Mouse (Mus musculus) liver, embryonic 14.5 days (tissue): ENCODE data around the gene Ankrd37. TPM values are rescaled to one million over a fixed set of nuclear protein-coding genes. Genes with fewer than 3 reads are reported as not detected.

Experiments used
- ATAC-seq: fragments of 200-750 bp; cut with Nextera tagmentation; 2 replicates; pipeline ENCODE4 v1.8.0; 2017; ENCODE audit warnings: moderate number of reproducible peaks, mild to moderate bottlenecking, moderate library complexity; ENCODE audit not compliant: insufficient read depth
- DNase-seq, 3 experiments: peaks; one replicate each; pipeline ENCODE4 v3.0.0-alpha.2; 2012 to 2013; ENCODE audit warnings: low read depth in 3 of 3, low spot score in 3 of 3
- H3K27ac ChIP-seq: fragments of 300-500 bp; sonication (generic); 2 replicates; pipeline ENCODE4 v1.5.1; 2014; ENCODE audit warnings: moderate library complexity, mild to moderate bottlenecking, control low read depth, inconsistent platforms
- H3K27me3 ChIP-seq: fragments of 300-500 bp; sonication (generic); 2 replicates; pipeline ENCODE4 v1.6.1; 2014; ENCODE audit warnings: mild to moderate bottlenecking, low read length, moderate library complexity; ENCODE audit not compliant: control insufficient read depth, insufficient read depth
- H3K36me3 ChIP-seq: fragments of 300-500 bp; sonication (generic); replicated peaks from 2 replicates; pipeline ENCODE4 v1.6.1; 2014; ENCODE audit warnings: low read depth; ENCODE audit not compliant: control insufficient read depth, insufficient read depth
- H3K4me1 ChIP-seq, 2 experiments: fragments of 200-500 bp in 1 of 2; fragments of 300-500 bp in 1 of 2; sonication (generic) in 1 of 2; replicated peaks; 2 replicates each; pipeline ENCODE4 v1.6.1; 2012 to 2014; ENCODE audit warnings: antibody characterized with exemption in 1 of 2, inconsistent platforms in 1 of 2, low read length in 1 of 2; ENCODE audit not compliant: control insufficient read depth in 2 of 2, insufficient read depth in 2 of 2
- H3K4me2 ChIP-seq: fragments of 300-500 bp; sonication (generic); 2 replicates; pipeline ENCODE4 v1.6.1; 2014; ENCODE audit warnings: low read depth, mild to moderate bottlenecking, control low read depth, moderate library complexity
- H3K4me3 ChIP-seq, 2 experiments: fragments of 200-500 bp in 1 of 2; fragments of 300-500 bp in 1 of 2; sonication (generic) in 1 of 2; 2 replicates each; pipeline ENCODE4 v1.5.1; 2012 to 2014; ENCODE audit warnings: low read depth in 2 of 2, low read length in 2 of 2, mild to moderate bottlenecking in 2 of 2, control low read depth in 1 of 2, inconsistent platforms in 1 of 2, moderate library complexity in 1 of 2; ENCODE audit not compliant: insufficient read depth in 1 of 2
- H3K9ac ChIP-seq: fragments of 300-500 bp; sonication (generic); replicated peaks from 2 replicates; pipeline ENCODE4 v1.6.1; 2014; ENCODE audit warnings: mild to moderate bottlenecking, control low read depth, moderate library complexity
- H3K9me3 ChIP-seq: fragments of 300-500 bp; sonication (generic); 2 replicates; pipeline ENCODE4 v1.6.1; 2016; ENCODE audit warnings: low read length, mixed read lengths; ENCODE audit not compliant: control insufficient read depth
- CTCF ChIP-seq: IDR thresholded peaks from 2 replicates; pipeline ENCODE4 v1.5.1; 2016; ENCODE audit warnings: antibody characterized with exemption, low read depth, control low read depth
- EP300 ChIP-seq: IDR thresholded peaks from 2 replicates; pipeline ENCODE4 v1.6.1; 2016; ENCODE audit warnings: antibody characterized with exemption, low read depth
- WGBS: fragments of 180-500 bp; shearing (Covaris S2); extraction: QIAGEN DNeasy Blood & Tissue Kit; methylation state at CpG from one replicate; pipeline ENCODE4 v1.1.7; 2014; ENCODE audit not compliant: insufficient replicate concordance; 5-methylcytosine and 5-hydroxymethylcytosine counted together
- polyA plus RNA-seq, 2 experiments: library from polyadenylated mRNA; depleted of rRNA in 1 of 2; stranded (reverse) in 1 of 2; unstranded in 1 of 2; fragments of >200 nt; fragmentation: Nextera tagmentation in 1 of 2; extraction: Ambion mirVana in 1 of 2; gene quantifications; 2 replicates each; pipeline versions ENCODE4 v1.2.1 to v1.2.3; 2012 to 2014

Ankrd37 gene
- polyA plus RNA-seq, 2 experiments, result 2.0 to 3.1 TPM

DNA sequence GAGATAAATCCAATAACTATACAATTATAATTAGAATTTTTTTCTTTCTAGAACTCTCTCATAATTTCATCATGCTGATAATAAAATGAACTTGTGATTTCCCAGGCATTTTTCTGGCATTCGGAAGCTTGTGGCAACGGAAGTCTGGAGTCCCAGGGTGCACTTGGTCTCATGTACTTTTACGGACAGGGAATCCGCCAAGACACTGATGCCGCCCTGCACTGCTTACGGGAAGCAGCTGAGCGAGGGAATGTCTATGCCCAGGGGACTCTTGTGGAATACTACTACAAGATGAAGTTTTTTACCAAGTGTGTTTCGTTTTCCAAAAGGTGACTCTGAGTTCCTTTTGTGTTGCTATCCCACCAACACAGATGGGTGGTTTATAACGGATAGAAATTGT lies 17.3 kb upstream of the Ankrd37 start:
- Histone ChIP-seq H3K4me2 (no peak overlapping the region), H3K27ac (no peak overlapping the region), H3K9ac (no peak overlapping the region), H3K4me3 (no peak overlapping the region), H3K27me3 (no peaks in the 10 kb centered on the region), H3K36me3 (no peaks in the 10 kb centered on the region), H3K9me3 (no peaks in the 10 kb centered on the region), H3K4me1 (no peaks in the 10 kb centered on the region)
- no peak for TF ChIP-seq CTCF
- 84% methylated on average over 9 of the region's 9 CpGs for WGBS
- no peak for ATAC-seq
- no peak for DNase-seq

DNA sequence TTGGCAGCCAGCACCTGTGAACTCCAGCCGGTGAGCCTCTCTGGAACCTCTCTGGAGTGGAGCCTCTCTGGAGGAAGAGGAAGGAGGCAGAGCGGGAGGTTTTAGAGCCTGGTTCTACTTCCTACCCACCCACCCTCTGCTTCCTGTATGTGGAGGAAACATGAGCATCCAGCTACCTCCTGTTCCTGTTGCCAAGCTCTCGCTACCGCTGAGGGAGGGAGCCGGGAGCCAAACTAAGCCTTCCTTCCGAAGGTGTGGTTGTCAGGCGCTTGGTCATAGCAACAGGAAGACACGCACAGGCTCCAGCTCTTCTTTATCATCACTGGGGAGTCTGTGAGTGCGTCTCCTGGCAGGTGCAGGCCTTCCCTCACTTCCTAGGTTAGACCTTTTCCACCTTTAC lies 16.7 kb upstream of the Ankrd37 start:
- no peak overlapping the region for H3K4me2 ChIP-seq
- no peak overlapping the region for H3K4me3 ChIP-seq
- WGBS, result 64% methylated on average over 9 of the region's 9 CpGs
- no peaks in the 10 kb centered on the region for H3K36me3 ChIP-seq
- H3K9me3 ChIP-seq, result no peaks in the 10 kb centered on the region
- H3K27ac ChIP-seq, result no peak overlapping the region
- no peaks in the 10 kb centered on the region for H3K27me3 ChIP-seq
- H3K4me1 ChIP-seq, result no peaks in the 10 kb centered on the region
- DNase-seq, result no peak
- TF ChIP-seq EP300 (no peak), CTCF (no peak)
- no peak overlapping the region for H3K9ac ChIP-seq
- no peak for ATAC-seq

DNA sequence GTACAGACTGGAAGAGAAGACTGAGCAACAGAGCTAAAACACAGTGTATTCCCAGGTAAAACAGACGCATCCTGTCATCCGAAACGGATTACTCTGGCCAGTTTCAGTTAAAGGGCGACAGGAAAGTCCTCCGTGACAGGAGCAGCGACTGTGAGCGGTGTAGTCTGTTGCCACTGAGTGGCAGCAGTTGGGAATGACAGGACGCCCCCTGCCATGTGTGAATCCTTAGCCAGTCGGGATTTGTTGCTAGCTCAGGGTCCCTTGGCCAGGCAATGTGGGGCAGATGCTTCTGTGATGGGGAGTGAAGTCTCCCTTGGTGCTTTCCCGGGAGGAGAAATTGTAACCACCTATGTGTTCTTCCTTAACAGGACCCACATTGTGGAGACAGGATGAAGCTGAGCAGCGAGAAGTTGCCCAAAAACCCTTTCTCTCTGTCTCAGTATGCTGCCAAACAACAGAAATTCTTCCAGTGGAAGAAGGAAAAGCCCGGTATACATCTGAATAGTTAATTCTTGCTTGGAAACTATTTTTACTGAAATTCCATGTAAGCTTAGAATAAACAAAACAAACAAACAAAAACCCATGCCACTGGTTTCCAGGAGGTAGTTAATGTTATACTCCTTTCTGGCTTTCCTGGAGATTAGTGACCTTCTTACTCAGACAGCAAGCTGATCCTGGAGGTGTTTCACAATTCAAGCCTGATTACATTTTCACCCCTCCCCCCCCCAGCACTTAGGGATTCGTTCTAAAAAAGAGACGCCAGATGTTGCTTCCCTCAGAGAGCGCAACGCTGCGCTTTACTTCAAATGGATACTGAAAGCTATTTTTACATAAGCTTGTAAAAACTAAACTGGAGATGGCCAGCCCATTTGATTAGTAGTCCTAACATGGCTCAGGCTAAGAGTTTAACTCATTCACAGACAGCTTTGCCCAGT lies 5.5 kb upstream of the Ankrd37 start:
- 30% methylated on average over 17 of the region's 17 CpGs for WGBS
- Histone ChIP-seq H3K4me1 (peaks cover 0 to 5% of the 10 kb centered on the region in 2 experiments; a peak in 1 of 4 replicates), H3K27me3 (no peaks in the 10 kb centered on the region), H3K9me3 (no peaks in the 10 kb centered on the region), H3K27ac (no peak overlapping the region), H3K9ac (no peak overlapping the region), H3K36me3 (no peaks in the 10 kb centered on the region), H3K4me2 (peak overlapping the region; percentile 24), H3K4me3 (no peak overlapping the region)
- ATAC-seq (0 out of 2 replicates have a peak, but pooled peaks have one; percentile 26), DNase-seq (no peak)
- peak; percentile 42 for TF ChIP-seq CTCF
- no peak for TF ChIP-seq EP300

DNA sequence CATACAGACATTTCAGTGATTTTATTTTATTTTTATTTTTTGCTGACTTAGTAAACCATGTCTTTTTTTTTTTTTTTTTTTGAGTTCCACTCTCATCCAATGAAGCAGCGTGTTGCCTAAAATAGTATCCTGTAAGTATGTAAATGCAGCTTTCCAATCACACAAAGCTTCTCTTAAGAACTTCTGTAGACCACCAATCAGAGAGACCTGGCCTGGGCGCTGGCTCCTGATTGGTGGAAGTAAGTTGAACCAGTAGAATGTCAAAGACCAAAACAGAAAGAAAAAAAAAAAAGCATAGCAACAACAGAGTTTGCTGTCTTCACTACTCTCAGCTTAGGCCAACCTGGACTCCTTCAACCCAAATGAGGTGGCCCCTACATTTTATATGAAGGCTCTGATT lies 4.8 kb upstream of the Ankrd37 start:
- no peak overlapping the region for H3K4me3 ChIP-seq
- peaks cover 0 to 5% of the 10 kb centered on the region in 2 experiments; a peak in 1 of 4 replicates for H3K4me1 ChIP-seq
- H3K9ac ChIP-seq, result no peak overlapping the region
- H3K27me3 ChIP-seq, result no peaks in the 10 kb centered on the region
- H3K36me3 ChIP-seq, result no peaks in the 10 kb centered on the region
- ATAC-seq (no peak), DNase-seq (no peak)
- no peaks in the 10 kb centered on the region for H3K9me3 ChIP-seq
- H3K27ac ChIP-seq, result no peak overlapping the region
- TF ChIP-seq CTCF, result no peak
- TF ChIP-seq EP300, result no peak
- peak overlapping the region; percentile 24 for H3K4me2 ChIP-seq
- WGBS, result 48% methylated on average over 2 of the region's 2 CpGs

DNA sequence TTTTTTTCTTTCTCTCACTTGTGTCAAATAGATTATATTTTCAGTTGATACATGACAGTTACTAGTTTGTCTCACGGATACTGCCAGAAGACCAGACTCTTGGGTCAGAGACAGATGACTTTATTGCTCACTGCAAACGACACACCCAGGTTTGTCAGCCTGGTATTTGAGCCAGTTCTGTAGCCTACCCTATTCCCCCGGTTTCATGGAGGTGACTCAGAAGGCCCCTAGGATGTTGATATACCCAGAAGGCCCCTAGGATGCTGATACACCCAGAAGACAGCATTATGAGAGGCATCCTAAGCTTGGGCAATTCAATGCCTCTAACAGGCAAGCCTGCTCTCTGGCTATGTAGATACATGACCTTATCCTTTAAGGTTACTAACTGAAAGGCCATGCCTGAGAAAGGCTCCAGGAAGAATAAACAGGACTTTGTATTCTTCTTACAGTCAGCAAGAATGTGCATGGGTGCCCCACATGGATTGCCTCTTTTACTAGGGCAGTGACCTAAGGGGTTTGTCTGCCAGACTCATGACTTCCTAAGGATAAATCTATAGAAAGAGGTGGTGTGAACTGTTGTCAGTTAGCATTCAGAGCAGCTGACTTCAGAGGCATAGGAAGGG lies 1.7 kb upstream of the Ankrd37 start:
- no peak for TF ChIP-seq EP300
- no peak for TF ChIP-seq CTCF
- Histone ChIP-seq H3K9me3 (no peaks in the 10 kb centered on the region), H3K27me3 (no peaks in the 10 kb centered on the region), H3K4me2 (no peak overlapping the region), H3K4me1 (peaks cover 0 to 5% of the 10 kb centered on the region in 2 experiments; a peak in 1 of 4 replicates), H3K27ac (no peak overlapping the region), H3K36me3 (no peaks in the 10 kb centered on the region), H3K9ac (no peak overlapping the region), H3K4me3 (no peak overlapping the region)
- 66% methylated on average over 3 of the region's 3 CpGs for WGBS
- DNase-seq (no peak), ATAC-seq (no peak)
